Mouse (Mus musculus) urinary bladder, adult 18-20 months (tissue): ENCODE measurements around the gene Six3.
A peak's percentile ranks its signal among the peaks of the same experiment; 100 is the strongest.

Experiments used
- DNase-seq, 2 experiments: peaks; one replicate each; pipeline ENCODE4 v3.0.0; 2022; ENCODE audit warnings: low spot score in 2 of 2, mixed read lengths in 2 of 2

Six3 gene

DNA sequence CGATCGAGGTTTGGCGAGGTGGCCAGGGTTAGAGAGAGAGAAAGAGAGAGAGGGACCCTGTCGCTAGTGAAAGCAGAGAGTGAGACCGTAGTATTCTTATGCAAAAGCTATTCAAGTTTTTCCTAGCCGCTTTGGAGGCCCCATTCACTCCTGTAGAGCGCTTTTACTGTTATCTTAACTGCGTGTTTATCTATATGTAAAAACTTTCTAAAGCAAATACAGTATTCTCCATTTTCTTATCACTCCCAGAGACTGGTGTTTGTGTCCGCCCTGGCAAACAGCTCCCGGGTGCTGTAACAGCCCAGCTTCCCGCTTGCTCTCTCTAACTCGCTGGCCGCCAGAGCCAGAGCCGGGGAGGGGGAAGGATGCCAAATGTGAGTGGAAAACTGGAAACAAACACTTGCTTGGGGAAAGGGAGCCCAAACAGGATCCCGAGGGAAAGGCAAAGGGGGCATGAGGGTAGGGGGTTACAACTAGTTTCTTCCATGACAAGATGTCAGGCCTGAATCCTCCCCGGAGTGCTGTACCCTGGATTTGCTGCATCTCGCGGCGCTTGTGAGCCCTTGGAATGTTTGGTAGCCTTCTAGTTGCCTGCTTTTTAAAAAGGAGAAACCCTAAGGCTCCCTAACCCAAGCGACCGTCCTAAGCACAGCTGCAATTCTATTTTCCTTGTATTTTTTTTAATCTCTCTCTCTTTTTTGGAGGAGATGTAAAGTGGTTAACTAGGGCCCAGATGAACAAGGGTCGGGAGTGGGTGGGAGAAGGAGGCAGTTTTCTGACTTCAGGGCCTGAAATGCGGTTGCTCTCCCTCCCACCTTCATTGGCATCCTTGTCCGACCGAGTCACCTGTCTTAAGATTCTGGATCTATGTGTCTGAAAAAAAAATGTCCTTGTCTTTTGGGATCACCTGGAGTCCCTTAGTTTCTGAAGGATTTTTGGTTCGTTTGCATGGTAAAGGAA, 11.9 kb downstream of the Six3 start:
- no peak for DNase-seq

DNA sequence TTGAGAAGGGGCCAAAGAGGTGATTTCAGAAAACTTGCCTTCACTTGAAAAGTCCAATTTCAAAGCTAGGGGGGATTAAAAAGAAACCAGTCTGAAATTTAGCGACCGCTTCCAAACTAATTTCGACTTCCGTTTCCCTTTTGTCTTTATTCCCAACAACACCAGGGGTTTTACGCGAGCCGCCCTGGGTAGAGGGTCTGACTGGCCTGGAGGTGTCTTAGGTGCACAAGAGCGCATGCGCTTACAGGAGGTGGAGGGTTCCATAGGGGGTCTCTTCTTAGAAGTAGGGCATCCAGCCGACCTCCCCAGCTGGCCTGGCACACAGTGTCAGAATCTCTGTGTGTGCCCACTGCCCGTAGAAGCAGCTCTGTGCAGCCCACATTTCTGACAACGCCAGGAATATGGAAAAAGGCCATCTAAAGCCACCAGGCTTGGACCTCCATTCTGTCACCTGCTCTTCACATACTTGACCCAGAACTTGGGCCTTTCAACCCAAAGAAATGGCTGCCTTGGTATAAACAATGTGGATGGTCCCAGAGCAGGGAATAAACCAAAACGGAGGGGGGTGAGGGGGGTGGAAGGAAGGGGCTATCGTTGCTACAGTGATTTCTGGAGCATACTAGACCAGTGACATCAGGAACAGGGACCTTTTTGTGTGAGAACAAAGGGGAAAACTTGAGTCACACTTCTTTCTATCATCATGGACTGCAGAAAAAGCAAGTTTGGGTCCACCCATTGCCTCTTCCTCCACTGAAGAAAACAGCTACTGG, 12.9 kb downstream of the Six3 start:
- DNase-seq: no peak

DNA sequence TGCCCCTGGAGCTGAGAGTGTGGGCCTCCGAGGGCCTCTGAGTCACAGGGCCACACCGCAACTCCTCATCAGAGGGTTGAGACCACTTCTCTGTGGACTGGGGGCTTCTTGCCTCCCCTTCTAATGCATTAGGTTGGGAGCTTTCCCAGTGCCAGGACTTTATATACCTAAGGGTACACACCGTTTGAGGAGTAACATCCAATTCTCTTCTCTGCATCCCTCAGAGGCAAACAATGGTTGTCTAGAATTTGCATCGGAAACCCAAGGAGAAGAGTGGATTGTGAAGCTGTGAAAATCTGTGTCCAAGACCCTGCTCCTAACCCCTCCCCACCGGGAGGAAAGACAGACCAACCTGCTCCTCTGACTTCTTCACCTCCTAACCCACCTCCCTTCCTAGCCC, 14.3 kb downstream of the Six3 start:
- DNase-seq: no peak

DNA sequence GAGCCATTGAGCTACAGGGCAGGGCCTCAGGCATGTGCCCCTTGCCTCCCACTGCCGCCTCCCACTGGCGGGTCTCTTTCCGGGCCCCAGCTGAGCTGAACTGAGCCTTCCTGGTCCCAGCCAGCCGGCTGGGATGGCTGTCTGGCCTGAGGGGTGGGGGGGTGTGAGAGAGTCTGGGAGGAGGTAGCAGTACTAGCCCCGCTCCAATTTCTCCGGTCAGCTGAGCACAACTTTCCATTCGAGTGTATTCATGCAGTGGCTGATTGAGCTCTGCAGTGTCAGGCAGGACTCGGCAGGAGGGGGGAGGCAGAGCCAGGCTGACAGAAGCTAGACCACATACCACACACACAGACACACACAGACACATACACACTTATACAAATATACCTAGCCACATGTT, 15.4 kb downstream of the Six3 start:
- DNase-seq: no peak

DNA sequence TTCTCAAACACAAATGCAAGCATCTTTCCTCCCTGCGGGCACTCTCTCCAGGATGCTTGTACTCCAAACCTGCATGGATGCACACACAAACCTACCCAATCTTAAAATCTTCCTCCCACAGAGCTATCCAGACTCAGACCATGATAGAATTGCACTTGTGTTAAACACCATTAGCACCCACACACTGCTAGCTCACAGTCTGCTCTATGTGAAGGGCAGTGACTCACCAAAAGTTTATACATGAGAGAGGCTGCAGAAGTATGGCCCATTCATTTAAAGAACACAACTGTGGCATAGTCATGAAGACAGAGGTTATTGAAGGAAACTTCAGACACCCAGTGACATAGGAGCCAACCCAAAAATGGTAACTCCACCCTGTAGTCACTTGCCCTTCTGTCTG, 16.0 kb downstream of the Six3 start:
- no peak for DNase-seq

DNA sequence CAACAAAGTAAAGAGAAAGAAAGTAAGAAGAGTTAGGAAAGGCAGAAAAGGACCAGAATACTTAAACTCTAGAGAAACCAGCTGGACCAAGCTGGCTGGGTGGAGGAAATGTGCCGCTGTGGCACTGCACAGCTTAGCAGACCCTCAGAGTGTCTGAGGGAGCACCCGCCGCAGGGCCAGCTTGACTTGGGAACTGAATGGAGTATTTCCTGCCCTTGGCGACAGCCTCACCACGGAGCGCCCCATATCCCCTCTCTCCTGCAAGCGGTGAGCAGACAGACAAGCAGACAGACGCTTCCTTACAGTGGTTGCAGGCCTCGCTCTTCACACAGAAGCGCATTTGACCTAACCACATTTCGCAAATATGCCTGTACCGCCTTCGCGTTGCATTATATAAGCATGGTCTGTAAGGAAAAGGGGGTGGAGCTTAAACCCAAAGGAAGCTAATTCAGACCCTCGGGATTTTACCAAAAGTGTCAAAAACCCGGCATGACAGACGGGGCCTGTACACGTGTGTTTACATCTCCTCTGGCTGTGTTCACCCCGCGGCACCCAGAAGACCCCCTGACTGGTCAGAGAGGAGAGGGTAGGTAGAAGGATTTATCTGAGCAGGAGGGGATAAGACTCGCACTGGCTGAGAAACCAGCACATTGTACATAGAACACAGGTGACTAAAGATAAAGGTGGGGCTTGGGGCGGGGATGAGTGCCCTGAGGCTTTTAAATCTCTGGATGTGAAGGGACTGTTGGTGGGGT, 17.1 kb downstream of the Six3 start:
- DNase-seq: no peak

DNA sequence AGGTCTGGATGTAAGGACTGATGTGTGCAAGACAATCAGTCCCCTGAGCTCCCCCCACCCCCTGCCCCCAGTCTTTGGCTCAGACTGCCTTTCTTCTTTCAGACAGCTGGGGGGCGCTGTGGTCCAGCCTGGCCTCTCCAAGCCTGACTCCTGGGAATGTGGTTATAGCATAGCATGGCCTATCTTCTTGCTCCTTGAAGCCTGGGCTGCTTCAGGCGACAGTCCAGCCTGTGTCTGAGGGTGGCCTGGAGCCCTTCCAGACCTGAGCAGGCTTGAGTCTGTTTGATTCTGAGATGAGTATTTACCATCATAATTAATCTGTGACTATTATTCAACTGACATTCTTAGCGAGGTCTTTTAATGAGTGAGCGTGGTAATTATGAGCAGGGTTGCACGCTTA, 17.7 kb downstream of the Six3 start:
- DNase-seq: no peak

DNA sequence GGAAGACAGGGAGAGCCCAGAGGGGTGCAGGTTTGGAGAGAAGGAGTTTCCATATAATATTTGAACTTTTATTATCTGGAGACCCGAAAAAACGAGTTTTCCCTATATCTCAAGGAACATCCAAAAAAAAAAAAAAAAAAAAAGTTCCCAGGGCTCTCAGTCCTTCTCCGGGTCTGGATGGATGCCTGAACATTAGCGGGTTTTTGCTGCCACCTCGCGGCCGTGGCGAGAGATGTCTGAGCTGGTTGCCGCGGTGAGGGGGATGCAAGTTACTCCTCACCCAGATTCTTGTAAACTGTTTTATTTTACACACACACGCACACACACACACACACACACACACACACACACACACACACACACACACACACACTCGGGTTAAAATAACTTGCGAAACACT, 20.2 kb downstream of the Six3 start:
- peak; percentile 51 to 68 for DNase-seq

DNA sequence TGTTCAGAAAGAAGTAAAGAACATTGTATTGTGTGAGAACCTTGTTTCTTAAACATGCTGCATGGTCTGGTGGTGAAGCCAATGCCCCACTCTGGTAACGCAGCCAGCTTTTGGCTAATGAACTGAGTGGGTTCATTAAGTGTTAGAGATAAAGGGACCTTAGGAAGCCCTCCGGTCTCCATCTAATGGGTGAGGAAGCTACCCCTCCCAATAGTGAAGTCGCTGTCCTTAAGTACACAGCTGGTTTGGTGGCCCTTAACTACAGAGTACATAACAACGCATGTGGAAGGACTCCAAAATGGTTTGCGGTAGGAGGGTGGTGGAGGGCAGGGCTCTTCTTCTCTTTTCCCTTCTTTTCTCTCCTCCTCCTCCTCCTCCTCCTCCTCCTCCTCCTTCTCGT, 24.5 kb downstream of the Six3 start:
- no peak for DNase-seq

DNA sequence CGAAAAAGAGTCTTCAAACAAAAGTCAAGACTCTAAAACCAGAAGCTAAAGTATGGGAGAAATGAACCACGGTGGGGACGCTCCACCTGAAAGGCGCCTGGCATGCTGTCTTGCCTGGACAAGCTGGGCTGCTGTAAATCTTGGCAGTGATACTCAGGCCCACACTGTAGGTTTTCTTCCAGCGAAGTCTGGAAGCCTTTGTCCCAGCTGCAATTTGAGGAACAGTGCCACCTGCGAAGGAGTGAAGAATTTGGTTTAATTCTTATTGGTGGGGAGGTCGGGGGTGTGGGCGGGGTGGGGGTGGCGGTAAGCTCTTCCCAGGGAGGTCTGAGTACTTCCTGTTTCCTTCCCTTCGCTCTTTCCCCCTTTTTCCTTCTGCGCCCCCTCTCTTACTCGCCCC, 31.9 kb downstream of the Six3 start:
- DNase-seq: no peak

DNA sequence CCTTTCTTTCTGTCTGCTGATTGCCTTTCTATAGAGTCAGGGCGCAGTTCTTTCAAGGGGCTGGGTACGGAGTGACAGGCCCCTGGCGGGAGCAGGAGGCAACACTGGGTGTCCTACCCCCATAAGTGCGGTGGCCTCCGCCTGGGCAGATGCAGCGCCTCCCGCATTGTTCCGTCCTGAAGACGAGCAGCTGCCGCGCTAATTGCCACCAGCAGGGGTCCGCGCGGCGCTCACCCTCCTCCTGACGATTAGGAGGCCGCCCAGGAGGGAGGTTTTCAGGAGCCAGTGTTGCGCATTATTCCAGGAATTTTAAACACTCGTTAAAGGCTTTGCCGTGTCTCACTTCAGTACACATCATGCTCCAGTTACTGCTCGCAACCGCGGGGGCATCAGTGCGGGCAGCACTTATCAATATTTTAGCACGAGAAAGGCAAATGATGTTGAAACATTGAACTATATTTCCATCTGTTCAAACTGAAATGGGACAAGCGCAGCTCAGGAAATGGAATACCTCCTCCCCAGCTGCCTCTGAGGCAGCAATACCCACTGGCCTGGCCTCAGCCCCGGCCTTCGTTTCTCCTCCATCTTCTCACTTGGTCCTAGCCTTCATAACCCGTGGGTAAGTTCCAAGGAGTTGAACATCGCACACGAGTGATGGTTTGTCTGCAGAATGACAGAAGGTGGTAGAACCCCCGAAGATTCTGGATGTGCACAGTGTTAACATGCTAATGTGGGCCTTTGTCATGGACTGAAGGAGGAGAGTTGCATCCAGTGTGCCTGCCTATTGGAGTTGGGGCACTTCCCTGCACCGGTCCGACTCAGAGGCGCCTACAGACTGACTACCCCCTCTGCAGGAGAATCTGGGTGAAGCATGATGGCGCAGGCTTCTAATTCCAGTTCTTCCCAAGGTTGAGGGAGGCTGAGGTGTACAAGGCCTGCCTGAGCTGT, 32.6 kb downstream of the Six3 start:
- DNase-seq: no peak

DNA sequence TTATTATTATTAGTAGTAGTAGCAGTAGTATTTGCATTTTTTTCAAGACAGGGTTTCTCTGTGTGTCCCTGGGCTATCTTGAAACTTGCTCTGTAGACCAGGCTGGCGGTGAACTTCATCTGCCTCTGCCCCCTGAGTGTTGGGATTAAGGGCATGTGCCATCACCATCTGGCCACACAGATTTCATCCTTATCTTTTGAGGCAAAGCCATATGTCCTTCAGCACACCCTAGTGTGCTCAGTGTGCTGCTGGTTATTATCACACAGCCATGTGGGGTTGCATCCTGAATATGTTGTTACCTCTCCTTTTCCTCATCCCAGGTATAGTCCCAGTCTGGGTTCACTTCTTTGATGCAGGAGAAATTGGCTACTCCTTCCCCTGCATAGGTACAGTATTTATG, 46.6 kb downstream of the Six3 start:
- no peak for DNase-seq

DNA sequence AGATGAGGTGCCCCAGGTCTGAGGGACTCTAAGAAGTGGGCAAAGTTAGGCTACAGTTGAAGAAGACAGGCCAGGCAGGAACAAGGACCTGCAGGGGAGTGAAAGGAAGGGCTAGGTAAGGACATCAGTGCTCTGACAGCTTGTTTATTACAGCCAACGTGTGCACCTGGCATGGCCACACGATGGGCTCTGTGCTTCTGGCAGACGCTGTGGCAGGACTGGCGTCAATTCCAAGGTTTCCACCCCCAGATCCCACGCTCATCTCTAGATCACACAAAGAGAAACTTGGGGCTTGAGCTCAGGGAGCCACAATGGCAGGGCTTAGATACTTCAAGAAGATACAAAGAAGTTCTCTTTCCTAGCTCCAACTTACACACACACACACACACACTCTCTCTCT, 48.1 kb downstream of the Six3 start:
- no peak for DNase-seq

DNA sequence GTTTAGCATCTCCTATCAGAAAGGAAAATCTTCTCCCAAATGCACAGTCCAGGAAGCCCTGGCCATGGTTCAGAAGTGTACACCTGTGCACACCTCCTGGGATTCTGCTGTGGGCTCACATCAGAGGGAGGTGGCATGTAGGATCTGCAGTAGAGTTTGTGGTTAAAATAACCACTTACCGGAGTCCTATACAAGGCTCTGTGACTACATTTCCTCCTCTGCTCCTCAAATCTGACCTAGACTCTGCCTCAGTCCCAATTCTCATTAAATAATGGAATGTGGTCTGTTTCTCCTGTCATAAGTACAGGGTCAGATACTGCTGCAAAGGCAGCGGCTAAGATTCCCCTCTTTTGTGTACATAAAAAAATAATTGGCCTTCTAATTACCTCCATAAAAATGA, 50.8 kb downstream of the Six3 start:
- DNase-seq: no peak

DNA sequence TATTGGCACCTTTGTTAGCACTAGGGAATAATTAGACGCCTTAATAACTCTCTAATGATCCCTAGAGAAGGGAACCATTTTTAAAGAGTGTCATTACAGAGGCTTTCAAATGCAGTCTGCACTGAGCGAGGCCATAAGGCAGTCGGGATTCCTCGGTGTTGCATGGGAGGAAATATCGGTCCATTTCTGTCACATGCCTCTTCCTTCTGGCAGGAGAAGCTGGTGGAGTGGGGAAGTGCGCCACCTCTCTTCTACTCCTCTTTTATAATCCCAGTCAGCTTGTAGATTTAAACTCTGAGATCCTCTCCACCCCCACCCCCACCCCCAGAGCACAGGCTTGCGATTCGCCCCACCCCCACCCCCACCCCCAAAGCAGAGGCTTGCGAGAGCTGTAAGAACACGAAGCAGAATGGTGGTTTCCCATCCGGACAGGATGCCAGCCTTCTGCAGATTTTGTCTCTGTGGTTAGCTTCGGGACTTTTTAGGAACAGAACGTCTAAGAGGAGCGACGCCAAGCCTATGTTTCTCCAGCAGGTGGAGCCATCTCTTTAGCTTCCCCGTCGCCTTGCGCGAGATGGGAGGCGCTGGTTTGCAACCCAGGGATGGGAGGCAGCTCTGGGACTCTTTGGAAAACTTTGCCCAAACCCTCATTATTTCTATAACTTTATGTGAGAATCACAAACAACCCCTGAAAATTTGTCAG, 51.4 kb downstream of the Six3 start:
- DNase-seq: peak in 1 of 2 experiments; percentile 44
